Mouse (Mus musculus) right cerebral cortex, adult 2 months (tissue): ENCODE results near the gene Cops6.

Source experiments
- DNase-seq, 2 experiments: peaks; one replicate each; pipeline ENCODE4 v3.0.0; 2021 to 2022; ENCODE audit warnings: low spot score in 2 of 2

Gene Cops6

DNA sequence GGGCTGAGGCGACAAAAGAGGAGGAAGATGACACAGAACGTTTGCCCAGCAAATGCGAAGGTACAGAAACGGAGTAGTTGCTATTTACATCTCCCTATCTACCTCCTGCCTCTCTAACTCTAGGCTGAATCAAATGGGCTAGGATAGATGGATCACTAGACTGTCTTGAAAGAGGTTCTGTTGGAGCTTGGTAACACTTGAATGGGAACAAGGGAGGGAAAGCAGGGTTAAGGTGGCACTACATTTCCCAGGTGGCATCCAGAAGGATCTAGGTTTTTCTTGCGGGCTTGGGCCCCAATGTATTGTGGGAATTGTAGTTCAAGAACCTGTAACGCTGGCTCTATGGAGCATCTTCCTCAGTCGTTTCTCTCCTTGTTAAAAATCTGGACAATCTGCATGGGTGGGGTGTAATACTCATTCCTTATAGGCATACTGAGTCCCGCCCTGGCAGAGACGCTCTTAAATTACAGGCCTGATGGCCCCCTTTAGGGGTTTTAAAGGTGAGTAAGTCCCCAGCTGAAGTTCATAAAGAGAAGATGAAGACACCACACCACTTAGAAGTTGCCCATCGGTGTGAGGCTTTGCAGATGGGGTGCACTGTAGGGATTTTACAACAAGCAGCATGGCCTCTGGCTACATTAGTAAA lies 26.9 kb downstream of the Cops6 start:
- DNase-seq, result peak; percentile 82 to 85

DNA sequence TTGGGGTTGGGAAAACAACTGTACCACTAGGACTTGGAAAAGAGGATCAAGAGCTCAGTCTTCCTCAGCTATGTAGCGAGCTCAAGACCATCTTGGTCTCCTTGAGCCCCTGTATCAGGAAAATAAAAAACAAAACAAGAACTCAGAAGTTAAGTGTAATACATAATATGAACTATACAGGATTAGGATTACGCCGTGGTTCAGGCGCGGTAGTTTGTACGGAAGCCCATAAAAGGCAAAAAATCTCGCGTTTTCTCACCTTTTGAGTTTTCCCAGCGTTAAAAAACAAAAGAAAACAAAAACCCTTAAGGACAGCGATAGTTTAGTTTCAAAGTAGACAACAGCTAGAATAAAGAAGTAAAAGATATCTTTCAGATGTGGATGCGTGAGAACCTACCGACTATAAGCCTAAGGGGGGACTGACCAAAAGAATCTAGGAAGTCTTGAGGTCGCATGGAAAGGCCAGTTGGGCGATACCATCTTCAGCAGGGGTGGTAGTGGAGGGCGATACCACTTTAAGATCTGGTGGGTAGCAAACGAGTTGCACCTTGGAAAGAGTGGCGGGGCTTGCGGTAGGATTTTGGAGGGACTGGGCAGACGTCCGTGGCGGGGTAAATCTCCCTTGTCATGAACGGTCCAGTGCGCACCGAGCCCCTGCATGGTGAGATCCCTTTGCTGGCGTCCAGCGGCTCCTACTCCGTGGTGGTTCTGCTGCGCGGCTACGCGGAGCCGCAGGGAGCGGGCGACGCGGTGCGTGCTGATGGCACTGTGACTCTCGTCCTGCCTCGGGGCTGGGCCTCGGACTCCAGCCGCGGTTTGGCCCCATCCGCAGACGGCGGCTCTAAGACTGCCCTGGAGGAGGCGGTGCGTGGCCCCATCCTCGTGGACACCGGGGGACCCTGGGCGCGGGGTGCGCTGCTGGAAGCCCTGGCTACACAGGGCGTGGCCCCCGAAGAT lies 33.2 kb downstream of the Cops6 start, which contains the start of gene Mblac1:
Mblac1 (plus strand) TSS at position 544 of the 957 bp plus-strand sequence.
- peak; percentile 88 to 90 for DNase-seq

GRCm38 (mm10) chr5:138194755-138195345 lies 34.0 kb downstream of the Cops6 start:
- peak; percentile 37 to 47 for DNase-seq

DNA sequence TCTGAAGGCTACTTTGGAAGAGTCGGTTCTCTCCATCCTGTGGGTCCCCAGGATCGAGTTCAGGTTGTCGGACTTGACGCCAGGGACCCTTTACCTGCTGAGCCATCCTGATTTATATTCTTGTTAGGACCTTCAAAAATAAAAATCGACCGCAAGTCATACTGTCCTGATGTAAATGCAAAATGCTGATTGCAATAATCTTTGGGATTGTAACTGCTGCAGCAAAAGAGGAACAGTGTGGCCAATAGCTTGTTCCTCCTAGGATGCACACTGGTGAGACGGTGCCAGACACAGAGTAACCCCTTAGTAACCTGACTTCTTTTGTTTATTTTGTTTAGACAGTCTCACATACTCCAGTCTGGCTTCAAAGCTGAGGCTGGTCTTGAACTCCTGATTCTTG lies 34.6 kb downstream of the Cops6 start:
- DNase-seq, result no peak

GRCm38 (mm10) chr5:138199576-138199975 lies 38.7 kb downstream of the Cops6 start:
- no peak for DNase-seq

- no peak for DNase-seq
These were observed 41.2 kb downstream of the Cops6 start for GRCm38 (mm10) chr5:138202086-138202485.

DNA sequence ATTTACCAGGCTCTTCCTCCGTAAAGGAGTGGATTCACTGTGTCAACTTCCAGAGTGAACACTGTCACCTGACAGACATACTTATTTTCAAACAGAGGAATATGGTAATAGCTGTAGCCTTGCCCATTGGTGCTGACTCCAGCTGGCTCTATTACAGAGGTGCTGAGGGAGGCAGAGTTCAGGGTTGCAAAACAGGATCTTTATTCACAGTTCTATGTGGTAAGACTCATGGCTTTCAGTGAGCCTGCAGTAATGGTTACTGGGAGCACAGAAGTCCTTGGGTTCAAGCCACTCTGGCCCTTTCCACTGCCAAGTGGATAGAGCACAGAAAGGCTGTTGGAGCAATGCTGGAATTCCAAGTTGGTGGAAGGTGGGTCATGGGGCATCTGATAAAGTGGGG lies 46.4 kb downstream of the Cops6 start:
- no peak for DNase-seq

DNA sequence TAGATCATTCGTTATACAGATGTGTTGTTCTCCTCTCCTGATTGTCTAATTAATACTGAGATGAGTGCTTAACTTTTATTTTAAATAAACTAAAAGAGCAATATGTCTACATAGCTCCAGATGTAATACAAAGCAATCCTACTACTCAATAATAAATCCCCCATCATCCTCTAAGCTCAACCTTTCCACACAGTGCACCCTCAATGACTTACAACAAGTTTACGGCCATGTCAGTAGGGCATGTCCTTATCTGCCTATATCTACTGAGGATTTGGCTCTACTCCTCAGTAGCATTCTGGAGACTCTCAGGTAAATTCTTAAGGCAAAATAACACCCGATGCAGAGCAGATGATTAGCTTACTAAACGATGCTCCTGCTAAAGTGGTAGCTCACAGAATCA lies 47.0 kb downstream of the Cops6 start:
- no peak for DNase-seq
